Mouse (Mus musculus): ENCODE measurements around the gene Dus1l. TPM values are rescaled to one million over a fixed set of nuclear protein-coding genes. Genes with fewer than 3 reads are reported as not detected.

The Dus1l gene
- total RNA-seq (2012; rRNA removed), result 120 and 164 TPM in 2 replicates
- total RNA-seq (2014; rRNA removed), result 98.7 and 105 TPM in 2 replicates
- 155 and 165 TPM in 2 replicates for polyA plus RNA-seq (2012; ENCODE audit: insufficient read length, low read depth)

DNA sequence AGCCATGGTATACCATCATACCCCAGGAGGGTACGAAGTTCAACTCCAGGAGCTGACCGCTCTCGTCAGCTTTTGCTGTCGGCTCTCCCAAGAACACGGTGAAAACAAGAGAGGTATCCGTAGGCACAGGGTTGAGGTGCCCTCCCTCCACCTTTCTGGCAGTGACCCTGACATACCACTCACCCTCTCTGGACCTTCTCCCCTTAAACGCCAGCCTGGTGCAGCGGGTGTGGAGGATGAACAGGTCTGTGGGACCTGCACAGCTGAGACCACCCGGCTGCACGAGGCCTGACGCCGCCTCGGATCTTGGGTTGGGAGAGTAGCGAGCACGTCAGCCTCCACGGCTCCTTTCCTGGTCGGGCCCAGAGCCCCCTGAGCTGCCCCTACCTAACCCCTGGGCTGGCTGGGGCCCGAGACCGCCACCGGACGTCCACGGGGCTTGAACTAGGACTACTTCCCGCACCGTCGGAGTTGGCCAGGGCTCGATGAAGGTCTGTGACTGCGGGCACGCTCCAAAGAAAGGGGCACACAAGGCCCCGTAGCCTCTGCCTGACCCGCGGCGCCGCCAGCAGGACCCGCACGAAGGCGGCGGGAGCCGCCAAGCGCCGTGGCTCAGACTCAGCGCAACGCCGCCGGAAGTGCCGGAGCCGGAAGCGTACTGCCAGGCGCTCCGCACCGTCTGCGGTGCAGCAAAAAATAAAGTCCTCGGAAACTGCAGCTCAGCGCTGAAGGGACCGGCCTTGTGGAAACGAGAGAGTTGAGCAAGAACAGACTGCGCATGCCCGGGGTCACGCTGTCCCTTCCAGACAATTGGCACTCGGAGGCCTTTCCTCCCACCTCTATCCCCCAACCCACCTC, at the start of gene Dus1l:
Dus1l (minus strand) TSS at position 648 of the 858 bp plus-strand sequence.
- peaks cover 33 to 43% of the 10 kb centered on the region in 2 experiments for H3K36me3 ChIP-seq (replicated peaks in 1 of 2; ENCODE audit: control insufficient read depth in 1 of 2, insufficient read depth in 1 of 2, low read length in 1 of 2)
- peaks cover 19% of the 10 kb centered on the region for H3K79me2 ChIP-seq (replicated peaks; ENCODE audit: control insufficient read depth, extremely low read depth, insufficient read depth, poor library complexity, severe bottlenecking)
- peak; percentile 99 for DNase-seq (ENCODE audit: extremely low read depth)
- in situ Hi-C loops (cut with MboI; ENCODE audit: low pct_ligation_motif_present, low pct_unique_long_range_greater_than_20kb, low sequenced_read_pairs) (no loop called here), dilution Hi-C loops (cut with MboI; ENCODE audit: extremely low pct_ligation_motif_present, extremely low pct_unique_long_range_greater_than_20kb, low sequenced_read_pairs) (no loop called here)
- H3K4me1 ChIP-seq (ENCODE audit: control insufficient read depth in 1 of 2, insufficient read depth in 2 of 2), result peaks cover 12 to 41% of the 10 kb centered on the region in 2 experiments
- H3K4me3 ChIP-seq (replicated peaks in 1 of 3; ENCODE audit: low read depth in 2 of 3, low read length in 2 of 3, poor library complexity in 1 of 3), result peak within 1 kb of the TSS; percentile 74 to 98 (median 95)
- peak within 1 kb of the TSS; percentile 93 for H3K9ac ChIP-seq (ENCODE audit: insufficient read depth, low read depth)
- H3K27ac ChIP-seq (ENCODE audit: insufficient read depth, low read depth), result 0 out of 2 replicates have a peak within 1 kb of the TSS, but pooled peaks have one; percentile 11
- H3K4me2 ChIP-seq (ENCODE audit: insufficient read depth, low read depth, poor library complexity, severe bottlenecking), result peak within 1 kb of the TSS; percentile 95
- H3K9me3 ChIP-seq (replicated peaks; ENCODE audit: low read length), result no peaks in the 10 kb centered on the region
- no peaks in the 10 kb centered on the region for H3K27me3 ChIP-seq (replicated peaks)
- peak; percentile 91 for TF ChIP-seq MEF2A (IDR thresholded peaks at IDR 0.05; ENCODE audit: borderline replicate concordance, low read depth, low read length)
- TF ChIP-seq CHD1 (IDR thresholded peaks at IDR 0.05; ENCODE audit: low read depth, low read length), result no peak
- TF ChIP-seq SIN3A (IDR thresholded peaks at IDR 0.05; ENCODE audit: low read length), result peak; percentile 98
- peak; percentile 98 for TF ChIP-seq POLR2A (IDR thresholded peaks at IDR 0.05; ENCODE audit: low read depth, low read length)
- peak; percentile 85 for TF ChIP-seq ZMIZ1 (IDR thresholded peaks at IDR 0.05; ENCODE audit: low read depth, low read length)
- peak; percentile 96 for TF ChIP-seq NRF1 (IDR thresholded peaks at IDR 0.05; ENCODE audit: low read depth, low read length)
- TF ChIP-seq MAZ (IDR thresholded peaks at IDR 0.05; ENCODE audit: low read depth, low read length), result no peak
- 0 out of 2 replicates have a peak, but pooled peaks have one; percentile 90 for TF ChIP-seq RCOR1 (conservative IDR thresholded peaks at IDR 0.05; ENCODE audit: low read depth, low read length)
- peak; percentile 96 for TF ChIP-seq HCFC1 (IDR thresholded peaks at IDR 0.05; ENCODE audit: low read depth, low read length)
- TF ChIP-seq ZNF384 (IDR thresholded peaks at IDR 0.05; ENCODE audit: low read depth, low read length), result no peak
- peak; percentile 96 for TF ChIP-seq TCF12 (IDR thresholded peaks at IDR 0.05; ENCODE audit: low read depth, low read length)
- TF ChIP-seq ZC3H11A (IDR thresholded peaks at IDR 0.05; ENCODE audit: low read depth, low read length), result no peak
- peak; percentile 96 for TF ChIP-seq NELFE (IDR thresholded peaks at IDR 0.05; ENCODE audit: low read depth, low read length)
- no peak; the same call in 1 of the 2 replicates for TF ChIP-seq USF2 (conservative IDR thresholded peaks at IDR 0.05; ENCODE audit: low read depth, low read length)
- no peak; the same call in 1 of the 2 replicates for TF ChIP-seq E2F4 (IDR thresholded peaks at IDR 0.05; ENCODE audit: insufficient replicate concordance, low read depth, low read length)
- TF ChIP-seq USF1 (IDR thresholded peaks at IDR 0.05; ENCODE audit: low read depth, low read length), result no peak
- TF ChIP-seq TBP (conservative IDR thresholded peaks at IDR 0.05; ENCODE audit: low read depth, low read length), result peak; percentile 94
- TF ChIP-seq ZKSCAN1 (IDR thresholded peaks at IDR 0.05; ENCODE audit: borderline replicate concordance, low read depth, low read length), result no peak
- no peak for TF ChIP-seq CTCF (conservative IDR thresholded peaks at IDR 0.05 in 1 of 2, IDR thresholded peaks at IDR 0.05 in 1 of 2; ENCODE audit: low read depth in 2 of 2, low read length in 2 of 2)
- TF ChIP-seq IRF4 (IDR thresholded peaks at IDR 0.05; ENCODE audit: low read depth, low read length), result peak; percentile 81; the same call in 1 of the 2 replicates
- TF ChIP-seq MAFK (IDR thresholded peaks at IDR 0.05; ENCODE audit: insufficient replicate concordance, low read length), result no peak
- no peak for TF ChIP-seq EP300 (IDR thresholded peaks at IDR 0.05; ENCODE audit: low read length)
- TF ChIP-seq JUND (conservative IDR thresholded peaks at IDR 0.05; ENCODE audit: low read depth, low read length), result no peak
- 0 out of 2 replicates have a peak, but pooled peaks have one; percentile 22 for TF ChIP-seq BHLHE40 (IDR thresholded peaks at IDR 0.05; ENCODE audit: low read depth, low read length)
- no peak for TF ChIP-seq PAX5 (IDR thresholded peaks at IDR 0.05; ENCODE audit: low read length)
- peak; percentile 94 for TF ChIP-seq MYC (IDR thresholded peaks at IDR 0.05; ENCODE audit: low read depth, low read length)
- 0 out of 2 replicates have a peak, but pooled peaks have one; percentile 13 for TF ChIP-seq ETS1 (conservative IDR thresholded peaks at IDR 0.05; ENCODE audit: low read depth, low read length)
- TF ChIP-seq RAD21 (IDR thresholded peaks at IDR 0.05; ENCODE audit: low read depth, low read length), result no peak
- no peak for TF ChIP-seq SMC3 (IDR thresholded peaks at IDR 0.05; ENCODE audit: low read depth, low read length)
- TF ChIP-seq MAX (IDR thresholded peaks at IDR 0.05; ENCODE audit: low read length), result peak; percentile 80; the same call in 1 of the 2 replicates
- no peak for TF ChIP-seq JUN (IDR thresholded peaks at IDR 0.05; ENCODE audit: insufficient read depth, low read depth, low read length)
- TF ChIP-seq MXI1 (IDR thresholded peaks at IDR 0.05; ENCODE audit: low read depth, low read length), result peak; percentile 97
- peak; percentile 71; the same call in 1 of the 2 replicates for TF ChIP-seq POLR2AphosphoS2 (IDR thresholded peaks at IDR 0.05; ENCODE audit: low read depth, low read length)
- TF ChIP-seq KAT2A (IDR thresholded peaks at IDR 0.05; ENCODE audit: insufficient replicate concordance, low read length), result peak; percentile 95; the same call in 1 of the 2 replicates
- peak; percentile 20; the same call in 1 of the 2 replicates for TF ChIP-seq UBTF (IDR thresholded peaks at IDR 0.05; ENCODE audit: low read depth, low read length)
- peak; percentile 46; the same call in 1 of the 2 replicates for TF ChIP-seq GABPA (IDR thresholded peaks at IDR 0.05; ENCODE audit: insufficient replicate concordance, low read depth, low read length)
- TF ChIP-seq CHD2 (IDR thresholded peaks at IDR 0.05; ENCODE audit: low read length), result no peak
